Mouse (Mus musculus) layer of hippocampus, postnatal 25 days (tissue): ENCODE results near the gene Mrpl45. TPM values are rescaled to one million over a fixed set of nuclear protein-coding genes. Genes with fewer than 3 reads are reported as not detected.

ENCODE experiments used
- DNase-seq, 2 experiments: peaks; one replicate each; pipeline ENCODE4 v3.0.0; 2022; ENCODE audit warnings: mixed read lengths in 2 of 2, low spot score in 1 of 2; ENCODE audit errors: extremely low spot score in 1 of 2
- total RNA-seq, 2 experiments: library from RNA; stranded (reverse); gene quantifications; 2 replicates each; pipeline ENCODE4 v1.2.3; 2021

Gene Mrpl45
- total RNA-seq, 2 experiments from 2014 or later, result 24.1 to 31.3 TPM

- no peak for DNase-seq
Measured at GRCm38 (mm10) chr11:97331231-97332190, 16.0 kb downstream of the Mrpl45 start.

- DNase-seq, result no peak
Measured at GRCm38 (mm10) chr11:97333044-97333443, 17.5 kb downstream of the Mrpl45 start.

DNA sequence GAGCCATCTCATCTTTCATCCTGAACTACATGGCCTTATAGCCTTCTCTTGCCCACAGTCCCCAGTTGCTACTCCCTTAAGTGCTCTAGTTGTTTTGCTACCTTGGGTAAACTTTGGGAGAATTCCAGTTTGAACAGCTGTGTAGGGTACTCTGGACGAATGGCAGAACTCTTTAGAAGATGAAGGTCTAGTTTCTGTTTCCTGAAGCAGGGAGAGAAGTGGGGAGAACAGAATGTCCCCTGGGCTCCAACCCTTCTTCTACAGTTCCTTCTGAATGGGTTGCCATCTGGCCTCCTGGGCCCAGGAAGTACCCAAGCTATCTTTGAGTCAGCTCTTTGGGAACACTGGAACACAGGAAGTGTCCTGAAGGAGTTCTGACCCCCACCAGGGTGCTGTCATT lies 18.4 kb downstream of the Mrpl45 start:
- no peak for DNase-seq

GRCm38 (mm10) chr11:97334400-97334799 lies 18.9 kb downstream of the Mrpl45 start:
- DNase-seq, result no peak

GRCm38 (mm10) chr11:97336238-97336637 lies 20.7 kb downstream of the Mrpl45 start:
- DNase-seq, result no peak

DNA sequence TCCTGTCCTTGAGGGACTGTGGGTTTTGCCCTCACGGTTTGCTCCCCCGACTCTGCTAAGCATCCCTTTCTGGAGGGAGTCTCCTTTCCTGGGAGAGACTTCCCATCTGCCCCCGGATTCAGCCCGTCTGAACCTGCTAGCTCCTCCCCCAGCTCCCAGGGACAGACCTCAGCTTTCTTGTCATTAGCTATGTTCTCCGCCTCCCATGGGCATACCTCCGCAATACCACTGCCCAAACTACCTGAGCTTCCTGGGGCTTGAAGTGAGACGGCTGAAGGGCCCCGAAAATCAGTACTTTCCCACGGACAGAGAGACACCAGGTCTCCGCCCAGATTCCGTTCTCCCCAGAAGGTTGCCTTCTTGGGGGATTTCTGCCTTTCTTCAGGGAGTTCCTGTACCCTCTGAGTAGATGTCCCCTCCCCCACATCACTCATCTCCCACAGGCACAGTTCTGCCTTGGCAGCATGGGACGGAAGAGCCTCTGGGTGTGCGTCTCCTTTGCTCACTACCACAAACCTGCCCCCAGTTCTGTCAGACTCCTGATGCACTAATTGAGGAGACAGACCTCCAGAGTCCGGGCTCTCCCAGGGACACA lies 21.3 kb downstream of the Mrpl45 start:
- no peak for DNase-seq

DNA sequence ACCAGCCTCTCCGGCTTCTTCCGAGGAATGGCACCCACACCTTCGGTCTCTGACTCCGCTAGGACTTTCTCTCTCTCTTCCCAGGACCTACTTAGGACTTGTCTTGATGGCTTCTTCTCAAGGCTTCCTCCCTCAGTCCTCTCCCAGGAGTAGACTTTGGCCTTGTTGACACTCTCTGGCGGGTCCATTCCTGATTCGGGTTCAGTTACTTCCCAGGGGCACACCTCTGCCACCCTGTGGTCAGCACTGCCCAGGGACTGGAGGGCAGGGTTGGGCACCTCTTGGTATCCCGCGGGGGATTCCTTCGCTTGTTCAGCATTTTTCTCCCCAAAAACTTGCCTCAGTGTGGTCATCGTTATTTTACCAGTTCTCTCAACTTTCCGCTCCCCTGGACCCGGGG lies 21.8 kb downstream of the Mrpl45 start:
- DNase-seq, result no peak

DNA sequence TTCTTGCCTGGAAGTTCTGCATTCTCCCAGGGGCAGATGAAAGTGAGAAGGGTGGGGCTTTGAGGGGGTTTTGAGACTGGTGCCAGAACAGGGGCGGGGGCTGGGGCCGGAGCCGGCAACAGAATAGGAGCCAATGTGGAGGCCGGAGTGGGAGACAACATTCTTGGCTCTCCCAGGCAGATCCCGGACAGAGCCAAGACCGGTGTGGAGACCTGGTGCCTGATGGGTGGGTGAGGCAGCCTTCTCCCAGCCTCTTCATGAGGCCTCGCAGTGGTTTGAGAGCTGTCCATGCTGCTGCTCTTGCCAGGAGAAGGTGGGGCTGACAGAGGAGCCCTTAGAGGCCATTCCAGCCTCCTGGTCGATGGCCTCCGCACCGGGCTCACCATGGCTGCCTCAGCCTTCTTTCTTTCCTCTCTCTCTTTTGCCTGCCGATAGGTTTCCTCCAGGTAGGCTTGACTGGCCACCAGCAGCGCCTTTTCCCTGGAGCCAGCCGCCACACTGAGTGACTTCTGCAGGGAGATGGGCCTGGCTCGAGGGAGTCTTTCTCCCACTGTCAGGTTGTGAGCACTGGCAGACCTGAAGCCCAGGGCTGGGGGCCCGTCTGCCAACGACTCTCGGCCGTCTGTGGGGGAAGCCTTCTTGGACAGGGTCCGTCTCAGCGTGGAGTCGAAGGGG lies 22.9 kb downstream of the Mrpl45 start:
- DNase-seq, result no peak

GRCm38 (mm10) chr11:97338977-97339315 lies 23.4 kb downstream of the Mrpl45 start:
- DNase-seq, result peak in 1 of 2 experiments; percentile 49

DNA sequence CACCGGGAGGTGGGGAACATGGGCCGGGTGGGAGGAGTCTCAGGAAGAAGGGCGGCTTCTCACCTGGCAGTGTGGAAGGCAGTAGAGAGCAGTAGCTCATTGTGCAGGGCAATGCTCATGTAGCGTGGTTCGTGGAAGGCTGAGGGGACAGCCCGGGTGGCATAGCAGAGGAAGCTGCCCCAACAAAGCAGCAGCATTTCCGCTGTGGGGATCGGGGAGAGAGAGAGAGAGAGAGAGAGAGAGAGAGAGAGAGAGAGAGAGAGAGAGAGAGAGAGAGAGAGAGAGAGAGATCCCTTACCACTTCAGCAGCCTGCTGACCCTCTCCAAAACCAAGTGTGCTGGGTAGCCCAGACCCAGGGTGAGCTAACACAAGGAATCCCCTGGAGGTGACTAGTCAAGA lies 27.7 kb downstream of the Mrpl45 start:
- DNase-seq, result no peak

- no peak for DNase-seq
Measured at GRCm38 (mm10) chr11:97343619-97344018, 28.1 kb downstream of the Mrpl45 start.

GRCm38 (mm10) chr11:97345446-97345845 lies 29.9 kb downstream of the Mrpl45 start:
- no peak for DNase-seq

DNA sequence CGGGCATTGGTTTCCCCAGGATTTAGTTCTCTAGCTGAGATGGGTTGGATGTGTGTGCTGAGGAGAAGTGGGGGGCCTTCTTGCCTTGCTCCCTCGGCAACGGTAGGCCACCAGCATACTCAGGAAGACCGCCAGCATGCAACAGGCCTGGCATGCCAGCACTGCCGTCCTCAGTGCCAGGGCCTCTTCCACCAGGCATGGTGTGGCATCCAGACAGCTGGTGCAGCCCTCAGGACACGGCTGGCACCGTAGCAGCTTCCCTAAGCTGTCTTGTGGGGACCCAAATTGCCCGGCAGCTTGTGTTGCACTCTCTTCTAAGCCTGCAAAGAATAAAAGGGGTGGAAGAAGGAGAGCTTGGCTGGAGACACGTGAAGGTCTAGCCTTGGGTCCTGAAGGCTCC lies 30.9 kb downstream of the Mrpl45 start:
- no peak for DNase-seq

DNA sequence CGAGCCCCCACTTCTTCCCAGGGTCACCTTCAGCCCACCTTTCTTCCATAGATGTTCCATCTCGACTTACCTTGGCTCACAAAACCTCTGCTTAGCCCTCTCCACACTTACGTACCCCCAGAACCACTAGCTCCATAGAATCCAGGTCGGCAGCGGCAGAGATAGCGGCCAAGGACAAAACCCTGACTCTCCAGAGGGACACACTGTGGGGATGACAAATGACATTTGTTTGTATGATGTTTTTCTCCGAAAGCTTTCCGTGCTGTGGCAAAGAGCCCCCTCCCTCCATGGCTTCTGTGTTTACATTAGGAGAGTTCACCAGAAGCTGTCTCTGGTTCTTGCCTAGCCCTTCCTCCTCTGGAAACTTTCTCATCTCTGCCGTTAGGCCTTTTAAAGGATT lies 31.8 kb downstream of the Mrpl45 start:
- no peak for DNase-seq

DNA sequence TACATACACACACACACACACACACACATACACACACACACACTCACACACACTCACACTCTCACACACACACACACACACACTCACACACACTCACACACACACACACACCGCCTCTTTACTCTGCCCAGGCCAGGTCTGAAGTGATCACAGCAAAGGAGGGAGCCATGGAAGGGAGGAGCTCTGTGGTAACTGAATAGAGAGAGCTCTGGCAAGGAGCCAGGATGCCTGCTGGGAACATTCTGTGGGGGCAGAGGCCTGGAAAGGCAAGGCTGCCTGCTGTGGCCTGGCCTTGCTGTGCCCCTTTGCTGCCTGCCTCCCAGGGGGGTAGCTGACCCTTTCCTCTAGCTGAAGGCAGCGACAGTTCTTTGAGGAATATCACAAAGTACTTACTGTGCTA lies 34.5 kb downstream of the Mrpl45 start:
- peak; percentile 31 to 73 for DNase-seq

GRCm38 (mm10) chr11:97352027-97352684 lies 36.6 kb downstream of the Mrpl45 start, which contains the start of gene Gpr179:
Gene Gpr179 (minus strand): TSS chr11:97352077.
- DNase-seq, result no peak

DNA sequence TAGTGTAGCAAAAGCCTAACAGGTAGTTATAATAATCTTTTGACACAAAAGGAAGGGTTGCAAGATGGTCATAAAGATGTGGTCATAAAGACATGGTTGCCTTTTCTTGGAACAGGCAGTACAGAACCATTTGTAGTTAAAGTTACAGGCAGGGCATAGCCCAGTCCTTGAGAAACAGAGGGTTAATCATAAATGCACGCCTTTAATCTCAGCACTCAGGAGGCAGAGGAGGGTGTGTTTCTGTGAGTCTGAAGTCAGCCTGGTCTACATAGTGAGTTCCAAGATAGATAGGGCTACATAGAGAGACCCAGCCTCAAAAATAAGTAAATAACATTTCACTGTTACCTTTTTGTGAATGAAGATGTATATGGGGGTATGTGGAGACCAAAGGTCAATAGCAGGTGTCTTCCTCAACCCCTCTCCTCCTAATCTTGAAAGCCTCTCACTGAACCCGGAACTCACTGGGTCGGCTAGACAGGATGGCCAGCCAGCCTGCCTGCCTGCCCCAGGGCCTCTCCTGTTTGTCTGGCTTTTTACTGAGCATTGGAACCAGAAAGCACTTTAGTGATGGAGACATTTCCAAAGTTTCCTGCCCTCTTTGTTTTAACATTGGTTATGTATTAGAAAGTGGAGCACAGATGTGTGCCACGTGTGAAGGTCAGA lies 37.5 kb downstream of the Mrpl45 start:
- no peak for DNase-seq

- DNase-seq, result no peak
Measured at GRCm38 (mm10) chr11:97354646-97355045, 39.1 kb downstream of the Mrpl45 start.

- no peak for DNase-seq
Measured at GRCm38 (mm10) chr11:97355247-97355646, 39.7 kb downstream of the Mrpl45 start.

- DNase-seq, result peak; percentile 51 to 88
Measured at GRCm38 (mm10) chr11:97357663-97358062, 42.1 kb downstream of the Mrpl45 start.
